Mouse (Mus musculus) testis, adult 2 months (tissue): ENCODE data around the gene Serpinb5. TPM values are rescaled to one million over a fixed set of nuclear protein-coding genes. Genes with fewer than 3 reads are reported as not detected.

ENCODE experiments used
- H3K27ac ChIP-seq: fragments of 200-500 bp; 2 replicates; pipeline ENCODE4 v1.5.1; 2012; ENCODE audit warnings: low read depth, low read length; ENCODE audit not compliant: control insufficient read depth, insufficient read depth
- H3K27me3 ChIP-seq: fragments of 200-500 bp; 2 replicates; pipeline ENCODE4 v1.6.1; 2012; ENCODE audit warnings: mild to moderate bottlenecking, low read length, moderate library complexity; ENCODE audit not compliant: control insufficient read depth, insufficient read depth
- H3K36me3 ChIP-seq: fragments of 200-500 bp; 2 replicates; pipeline ENCODE4 v1.6.1; 2012; ENCODE audit warnings: mild to moderate bottlenecking, low read length; ENCODE audit not compliant: control insufficient read depth, insufficient read depth
- H3K4me1 ChIP-seq: fragments of 200-500 bp; 2 replicates; pipeline ENCODE4 v1.6.1; 2012; ENCODE audit warnings: low read length; ENCODE audit not compliant: control insufficient read depth, insufficient read depth
- H3K4me3 ChIP-seq: fragments of 200-500 bp; 2 replicates; pipeline ENCODE4 v1.5.1; 2012; ENCODE audit warnings: low read depth, mild to moderate bottlenecking, low read length, moderate library complexity, mixed read lengths; ENCODE audit not compliant: control insufficient read depth
- CTCF ChIP-seq: fragments of 200-500 bp; IDR thresholded peaks from 2 replicates; pipeline ENCODE4 v1.5.1; 2012; ENCODE audit warnings: low read depth, mild to moderate bottlenecking, inconsistent platforms, low read length, moderate library complexity; ENCODE audit not compliant: control insufficient read depth, insufficient read depth, insufficient replicate concordance
- POLR2A ChIP-seq: fragments of 200-500 bp; IDR thresholded peaks from 2 replicates; pipeline ENCODE4 v1.6.1; 2012; ENCODE audit warnings: low read depth, mild to moderate bottlenecking, inconsistent platforms, low read length, moderate library complexity; ENCODE audit not compliant: control insufficient read depth
- polyA plus RNA-seq: library from polyadenylated mRNA; depleted of rRNA; stranded (reverse); fragments of >200 nt; gene quantifications from 2 replicates; pipeline ENCODE4 v1.2.3, GENCODE M21; 2012; rRNA removed

Gene Serpinb5
- polyA plus RNA-seq, 1 experiment: not detected

DNA sequence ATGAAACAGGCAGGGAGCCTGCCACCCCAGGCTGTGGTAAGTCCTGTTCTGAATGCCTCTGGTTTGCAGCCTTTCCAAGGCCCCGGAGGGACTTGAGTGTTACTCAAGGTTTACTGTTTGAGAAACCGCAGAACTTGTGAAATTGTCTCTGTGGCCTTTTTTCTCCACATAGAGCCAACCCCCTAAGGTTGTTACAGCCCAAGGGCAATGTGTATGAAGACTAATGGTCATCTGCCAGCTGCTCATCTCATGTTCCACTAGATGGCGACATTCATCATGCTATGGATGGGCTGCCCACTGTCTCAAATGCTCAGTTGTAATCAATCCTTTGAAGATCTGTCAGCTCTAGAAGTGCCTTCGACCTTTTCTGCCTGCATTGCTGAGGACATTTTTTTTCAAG lies 40.4 kb downstream of the Serpinb5 start:
- no peaks in the 10 kb centered on the region for H3K4me1 ChIP-seq
- no peak overlapping the region for H3K4me3 ChIP-seq
- no peaks in the 10 kb centered on the region for H3K36me3 ChIP-seq
- H3K27ac ChIP-seq: no peak overlapping the region
- TF ChIP-seq POLR2A: no peak
- TF ChIP-seq CTCF: no peak
- no peaks in the 10 kb centered on the region for H3K27me3 ChIP-seq

DNA sequence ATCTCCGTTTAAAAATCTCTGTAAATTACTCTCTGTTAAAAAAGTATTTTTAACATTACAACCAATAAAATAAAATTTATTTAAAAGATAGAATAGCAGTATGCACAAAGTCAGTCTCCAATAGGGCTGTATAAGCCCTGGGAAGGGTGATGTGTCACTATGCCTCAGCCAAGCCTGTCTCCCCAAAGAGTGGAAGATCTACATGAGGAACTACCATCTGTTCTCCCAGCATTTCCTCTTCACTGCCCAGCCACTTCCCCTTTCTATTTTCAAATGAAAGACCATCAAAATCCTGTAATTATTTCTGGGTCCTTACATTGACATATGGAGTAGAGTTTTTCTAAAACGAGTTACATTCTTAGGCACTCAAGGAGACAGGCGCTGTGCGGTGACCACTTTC lies 71.0 kb downstream of the Serpinb5 start:
- Histone ChIP-seq H3K36me3 (no peaks in the 10 kb centered on the region), H3K4me1 (no peaks in the 10 kb centered on the region), H3K27ac (no peak overlapping the region), H3K4me3 (no peak overlapping the region), H3K27me3 (no peaks in the 10 kb centered on the region)
- TF ChIP-seq POLR2A (no peak), CTCF (no peak)

Other genes with a start within 250 kb of the Serpinb5 start
- gene Bcl2, start 146.9 kb upstream of the Serpinb5 start, polyA plus RNA-seq: 0.11 and 0.12 TPM in 2 replicates
- gene Kdsr, start 101.4 kb upstream of the Serpinb5 start, polyA plus RNA-seq: 1.5 and 2.3 TPM in 2 replicates
- gene Vps4b, start 64.4 kb upstream of the Serpinb5 start, polyA plus RNA-seq: 5.5 and 7.1 TPM in 2 replicates
- not detected in 2 replicates for gene Serpinb12, start 73.3 kb downstream of the Serpinb5 start, polyA plus RNA-seq
- gene Serpinb13, start 119.8 kb downstream of the Serpinb5 start, polyA plus RNA-seq: not detected in 2 replicates
- gene Serpinb3a, start 191.1 kb downstream of the Serpinb5 start, polyA plus RNA-seq: not detected in 2 replicates
- not detected in 2 replicates for gene Serpinb3d, start 222.3 kb downstream of the Serpinb5 start, polyA plus RNA-seq